Mouse (Mus musculus): Measurements from ENCODE around the gene Noto.

DNA sequence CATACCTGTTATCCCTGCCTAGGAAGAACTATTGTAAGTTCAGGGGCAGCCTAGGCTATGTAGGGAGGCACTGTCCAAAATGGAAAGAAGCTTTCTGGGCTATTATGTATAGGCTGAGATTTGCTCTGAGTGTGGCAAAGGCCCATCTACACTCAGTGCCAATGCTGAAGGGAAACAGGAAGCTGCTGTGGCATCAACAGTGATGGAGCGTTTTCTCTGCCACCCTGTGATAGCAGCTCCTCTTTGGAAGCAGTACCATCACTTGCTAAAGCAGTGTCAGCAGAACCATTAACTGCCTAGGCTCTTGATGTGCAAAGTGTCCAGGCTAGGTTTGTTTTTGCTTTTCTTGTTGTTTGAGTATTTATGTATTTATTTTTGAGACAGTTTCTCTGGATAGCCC, 12.5 kb downstream of the Noto start:
- TF ChIP-seq POLR2A (IDR thresholded peaks at IDR 0.05; ENCODE audit: low read depth, low read length) = no peak
- TF ChIP-seq CTCF (IDR thresholded peaks at IDR 0.05; ENCODE audit: extremely low read depth, insufficient read depth, insufficient read length, insufficient replicate concordance) = no peak

All from spleen, adult 2 months (tissue).